Mouse (Mus musculus) heart, embryonic 13.5 days (tissue): ENCODE measurements around the gene Gm49383. TPM values are rescaled to one million over a fixed set of nuclear protein-coding genes. Genes with fewer than 3 reads are reported as not detected.

ENCODE experiments used
- microRNA-seq: library from miRNA; unstranded; fragments of <30 nt; microRNA quantifications from one replicate; pipeline ENCODE4, GENCODE M21; 2016
- polyA plus RNA-seq: library from polyadenylated mRNA; unstranded; fragments of >200 nt; fragmentation: Nextera tagmentation; extraction: Ambion mirVana; gene quantifications from 2 replicates; pipeline ENCODE4 v1.2.1, GENCODE M21; 2015

The Gm49383 gene
- polyA plus RNA-seq, 1 experiment from 2014 or later = 19.0 TPM

Small RNA genes lying within 50 kb of the gene (microRNA-seq; reads per million reads assigned to microRNA genes)
- gene Gm47287 (not detected), gene Gm47295 (1.2 reads per million)

Other genes starting within 250 kb of the Gm49383 start
- gene Rps29, start 37.9 kb downstream of the Gm49383 start, polyA plus RNA-seq = 1,386 and 1,427 TPM in 2 replicates
- gene Lrr1, start 28.3 kb downstream of the Gm49383 start, polyA plus RNA-seq = 12.8 and 18.0 TPM in 2 replicates
- gene Rpl36al, start 13.0 kb downstream of the Gm49383 start, polyA plus RNA-seq = 471 and 531 TPM in 2 replicates
- gene Mgat2, start 12.9 kb downstream of the Gm49383 start, polyA plus RNA-seq = 36.5 and 36.8 TPM in 2 replicates
- gene Dnaaf2, start 1.3 kb upstream of the Gm49383 start, polyA plus RNA-seq = 6.4 and 6.8 TPM in 2 replicates
- 14.2 and 20.8 TPM in 2 replicates for gene Gm49384, start 7.2 kb upstream of the Gm49383 start, polyA plus RNA-seq
- gene Pole2, start 31.1 kb upstream of the Gm49383 start, polyA plus RNA-seq = 14.6 and 18.5 TPM in 2 replicates
- 8.6 and 9.8 TPM in 2 replicates for gene Klhdc1, start 44.1 kb upstream of the Gm49383 start, polyA plus RNA-seq
- 118 and 123 TPM in 2 replicates for gene Klhdc2, start 99.6 kb upstream of the Gm49383 start, polyA plus RNA-seq
- gene Nemf, start 160.1 kb upstream of the Gm49383 start, polyA plus RNA-seq = 56.4 and 64.7 TPM in 2 replicates
- gene Arf6, start 175.0 kb upstream of the Gm49383 start, polyA plus RNA-seq = 31.5 and 31.9 TPM in 2 replicates
- 0.88 and 0.94 TPM in 2 replicates for gene Gm9887, start 175.4 kb upstream of the Gm49383 start, polyA plus RNA-seq